Mouse (Mus musculus): Measurements from ENCODE around the gene Maml2. TPM values are rescaled to one million over a fixed set of nuclear protein-coding genes. Genes with fewer than 3 reads are reported as not detected.

Gene Maml2
- polyA plus RNA-seq, 1 experiment from 2014 or later, result 6.3 TPM

- no peak overlapping the region for H3K4me3 ChIP-seq
- H3K27ac ChIP-seq, result no peak overlapping the region
- H3K4me1 ChIP-seq, result no peaks in the 10 kb centered on the region
- no peak for DNase-seq (ENCODE audit: extremely low spot score, low spot score)
- no peaks in the 10 kb centered on the region for H3K9me3 ChIP-seq
- no peaks in the 10 kb centered on the region for H3K27me3 ChIP-seq (ENCODE audit: poor library complexity, severe bottlenecking)
- H3K36me3 ChIP-seq (replicated peaks), result no peaks in the 10 kb centered on the region
- WGBS, result 87% methylated on average over 2 of the region's 2 CpGs
Measured at GRCm38 (mm10) chr9:13673304-13673703, 375.5 kb downstream of the Maml2 start.

- no peak for DNase-seq (ENCODE audit: extremely low spot score, low spot score)
- 86% methylated on average over 2 of the region's 2 CpGs for WGBS
Measured at GRCm38 (mm10) chr9:13678026-13678425, 380.3 kb downstream of the Maml2 start.

GRCm38 (mm10) chr9:13679696-13680095 lies 381.9 kb downstream of the Maml2 start:
- Histone ChIP-seq H3K4me3 (no peak overlapping the region), H3K27ac (no peak overlapping the region), H3K36me3 (replicated peaks) (no peaks in the 10 kb centered on the region), H3K9me3 (no peaks in the 10 kb centered on the region), H3K27me3 (ENCODE audit: poor library complexity, severe bottlenecking) (no peaks in the 10 kb centered on the region), H3K4me1 (peaks cover 12% of the 10 kb centered on the region)
- WGBS, result 94% methylated on average over 2 of the region's 2 CpGs
- no peak for DNase-seq (ENCODE audit: extremely low spot score, low spot score)

More at GRCm38 (mm10) chr9:13678026-13678425, 380.3 kb downstream of the Maml2 start:
- H3K27ac ChIP-seq, result no peak overlapping the region
- H3K36me3 ChIP-seq (replicated peaks), result no peaks in the 10 kb centered on the region
- no peaks in the 10 kb centered on the region for H3K9me3 ChIP-seq
- no peak overlapping the region for H3K4me3 ChIP-seq
- H3K4me1 ChIP-seq, result peaks cover 12% of the 10 kb centered on the region
- no peaks in the 10 kb centered on the region for H3K27me3 ChIP-seq (ENCODE audit: poor library complexity, severe bottlenecking)

GRCm38 (mm10) chr9:13681147-13681546 lies 383.4 kb downstream of the Maml2 start:
- Histone ChIP-seq H3K27me3 (ENCODE audit: poor library complexity, severe bottlenecking) (no peaks in the 10 kb centered on the region), H3K4me3 (no peak overlapping the region), H3K27ac (peak overlapping the region; percentile 76; the same call in 1 of the 2 replicates), H3K36me3 (replicated peaks) (no peaks in the 10 kb centered on the region), H3K4me1 (peaks cover 12% of the 10 kb centered on the region), H3K9me3 (no peaks in the 10 kb centered on the region)
- no peak for DNase-seq (ENCODE audit: extremely low spot score, low spot score)
- WGBS, result 88% methylated on average over 8 of the region's 8 CpGs

- peak overlapping the region; percentile 76 for H3K27ac ChIP-seq
- H3K4me1 ChIP-seq, result peaks cover 12% of the 10 kb centered on the region
- WGBS, result 15% methylated on average over 8 of the region's 8 CpGs
- H3K9me3 ChIP-seq, result no peaks in the 10 kb centered on the region
- DNase-seq (ENCODE audit: extremely low spot score, low spot score), result peak; percentile 40
- H3K36me3 ChIP-seq (replicated peaks), result no peaks in the 10 kb centered on the region
- H3K27me3 ChIP-seq (ENCODE audit: poor library complexity, severe bottlenecking), result no peaks in the 10 kb centered on the region
- peak overlapping the region; percentile 22; the same call in 1 of the 2 replicates for H3K4me3 ChIP-seq
Measured at GRCm38 (mm10) chr9:13681581-13682038, 383.9 kb downstream of the Maml2 start.

GRCm38 (mm10) chr9:13684327-13684934 lies 386.7 kb downstream of the Maml2 start:
- WGBS, result 94% methylated on average over 6 of the region's 6 CpGs
- no peak for DNase-seq (ENCODE audit: extremely low spot score, low spot score)
- H3K4me1 ChIP-seq, result peaks cover 14% of the 10 kb centered on the region
- no peaks in the 10 kb centered on the region for H3K9me3 ChIP-seq
- H3K4me3 ChIP-seq, result no peak overlapping the region
- no peak overlapping the region for H3K27ac ChIP-seq
- no peaks in the 10 kb centered on the region for H3K36me3 ChIP-seq (replicated peaks)
- H3K27me3 ChIP-seq (ENCODE audit: poor library complexity, severe bottlenecking), result no peaks in the 10 kb centered on the region

GRCm38 (mm10) chr9:13686977-13687659 lies 389.4 kb downstream of the Maml2 start:
- Histone ChIP-seq H3K4me3 (no peak overlapping the region), H3K36me3 (replicated peaks) (no peaks in the 10 kb centered on the region), H3K9me3 (no peaks in the 10 kb centered on the region), H3K27ac (no peak overlapping the region), H3K4me1 (peaks cover 17% of the 10 kb centered on the region), H3K27me3 (ENCODE audit: poor library complexity, severe bottlenecking) (no peaks in the 10 kb centered on the region)
- whole genome bisulfite sequencing, result 90% methylated on average over 19 of the region's 19 CpGs
- DNase-seq (ENCODE audit: extremely low spot score, low spot score), result no peak

GRCm38 (mm10) chr9:13688997-13689396 lies 391.2 kb downstream of the Maml2 start:
- Histone ChIP-seq H3K9me3 (no peaks in the 10 kb centered on the region), H3K27me3 (ENCODE audit: poor library complexity, severe bottlenecking) (no peaks in the 10 kb centered on the region), H3K36me3 (replicated peaks) (no peaks in the 10 kb centered on the region), H3K4me1 (peaks cover 17% of the 10 kb centered on the region), H3K4me3 (no peak overlapping the region), H3K27ac (no peak overlapping the region)
- 85% methylated on average over 9 of the region's 9 CpGs for WGBS
- no peak for DNase-seq (ENCODE audit: extremely low spot score, low spot score)

GRCm38 (mm10) chr9:13690321-13690720 lies 392.6 kb downstream of the Maml2 start:
- DNase-seq (ENCODE audit: extremely low spot score, low spot score), result no peak
- Histone ChIP-seq H3K36me3 (replicated peaks) (no peaks in the 10 kb centered on the region), H3K4me3 (no peak overlapping the region), H3K9me3 (no peaks in the 10 kb centered on the region), H3K4me1 (peaks cover 17% of the 10 kb centered on the region), H3K27me3 (ENCODE audit: poor library complexity, severe bottlenecking) (no peaks in the 10 kb centered on the region), H3K27ac (0 out of 2 replicates have a peak overlapping the region, but pooled peaks have one; percentile 45)
- WGBS, result 26% methylated on average over 8 of the region's 8 CpGs

- H3K27me3 ChIP-seq (ENCODE audit: poor library complexity, severe bottlenecking), result no peaks in the 10 kb centered on the region
- WGBS, result 90% methylated on average over 3 of the region's 3 CpGs
- no peak for DNase-seq (ENCODE audit: extremely low spot score, low spot score)
- H3K4me1 ChIP-seq, result peaks cover 36% of the 10 kb centered on the region
- no peak overlapping the region for H3K4me3 ChIP-seq
- H3K36me3 ChIP-seq (replicated peaks), result no peaks in the 10 kb centered on the region
- no peak overlapping the region for H3K27ac ChIP-seq
- no peaks in the 10 kb centered on the region for H3K9me3 ChIP-seq
Measured at GRCm38 (mm10) chr9:13693693-13694284, 396.0 kb downstream of the Maml2 start.

- no peaks in the 10 kb centered on the region for H3K27me3 ChIP-seq (ENCODE audit: poor library complexity, severe bottlenecking)
- peaks cover 38% of the 10 kb centered on the region for H3K4me1 ChIP-seq
- H3K27ac ChIP-seq, result no peak overlapping the region
- no peaks in the 10 kb centered on the region for H3K36me3 ChIP-seq (replicated peaks)
- WGBS, result 86% methylated on average over 5 of the region's 5 CpGs
- H3K9me3 ChIP-seq, result no peaks in the 10 kb centered on the region
- no peak overlapping the region for H3K4me3 ChIP-seq
- DNase-seq (ENCODE audit: extremely low spot score, low spot score), result no peak
Measured at GRCm38 (mm10) chr9:13694293-13694692, 396.5 kb downstream of the Maml2 start.

GRCm38 (mm10) chr9:13697041-13697811 lies 399.5 kb downstream of the Maml2 start:
- 82% methylated on average over 4 of the region's 4 CpGs for WGBS
- Histone ChIP-seq H3K36me3 (replicated peaks) (no peaks in the 10 kb centered on the region), H3K4me3 (no peak overlapping the region), H3K4me1 (peaks cover 31% of the 10 kb centered on the region), H3K27me3 (ENCODE audit: poor library complexity, severe bottlenecking) (no peaks in the 10 kb centered on the region), H3K9me3 (no peaks in the 10 kb centered on the region; the same call in 1 of the 2 replicates), H3K27ac (peak overlapping the region; percentile 68)
- DNase-seq (ENCODE audit: extremely low spot score, low spot score), result no peak

Measured in forebrain, embryonic 10.5 days (tissue).